Mouse (Mus musculus) forebrain, embryonic 10.5 days (tissue): ENCODE data around the gene Lgals3bp. TPM values are rescaled to one million over a fixed set of nuclear protein-coding genes. Genes with fewer than 3 reads are reported as not detected.

Experiments used
- DNase-seq: peaks from one replicate; pipeline ENCODE4 v3.0.0-alpha.2; 2017; ENCODE audit warnings: low spot score; ENCODE audit errors: extremely low spot score
- H3K27ac ChIP-seq: fragments of 300-500 bp; sonication (generic); 2 replicates; pipeline ENCODE4 v1.5.1; 2016; ENCODE audit warnings: mild to moderate bottlenecking
- H3K27me3 ChIP-seq: fragments of 300-500 bp; sonication (generic); 2 replicates; pipeline ENCODE4 v1.6.1; 2016; ENCODE audit warnings: mild to moderate bottlenecking; ENCODE audit not compliant: poor library complexity, severe bottlenecking
- H3K36me3 ChIP-seq: fragments of 300-500 bp; sonication (generic); replicated peaks from 2 replicates; pipeline ENCODE4 v1.6.1; 2016; ENCODE audit warnings: mild to moderate bottlenecking, moderate library complexity
- H3K4me1 ChIP-seq: fragments of 300-500 bp; sonication (generic); 2 replicates; pipeline ENCODE4 v1.6.1; 2016
- H3K4me3 ChIP-seq: fragments of 300-500 bp; sonication (generic); 2 replicates; pipeline ENCODE4 v1.5.1; 2016; ENCODE audit warnings: mild to moderate bottlenecking, moderate library complexity
- H3K9me3 ChIP-seq: fragments of 300-500 bp; sonication (generic); 2 replicates; pipeline ENCODE4 v1.6.1; 2016; ENCODE audit warnings: mild to moderate bottlenecking, moderate library complexity
- WGBS: fragments of 180-500 bp; shearing (Covaris S2); methylation state at CpG from one replicate; pipeline ENCODE4 v1.1.7; 2016; 5-methylcytosine and 5-hydroxymethylcytosine counted together
- polyA plus RNA-seq: library from polyadenylated mRNA; unstranded; fragments of >200 nt; fragmentation: Nextera tagmentation; extraction: Ambion mirVana; gene quantifications from 2 replicates; pipeline ENCODE4 v1.2.1, GENCODE M21; 2016

The Lgals3bp gene
- polyA plus RNA-seq, 1 experiment from 2014 or later = 1.0 TPM

- Histone ChIP-seq H3K4me3 (no peak overlapping the region), H3K27ac (peak overlapping the region; percentile 12)
- WGBS = 82% methylated on average over 16 of the region's 16 CpGs
These were observed 29.4 kb upstream of the Lgals3bp start for GRCm38 (mm10) chr11:118431100-118431948.

GRCm38 (mm10) chr11:118430291-118430885 lies 28.5 kb upstream of the Lgals3bp start:
- Histone ChIP-seq H3K36me3 (no peaks in the 10 kb centered on the region), H3K9me3 (no peaks in the 10 kb centered on the region), H3K4me1 (peaks cover 64% of the 10 kb centered on the region), H3K27ac (peak overlapping the region; percentile 31; the same call in 1 of the 2 replicates), H3K27me3 (peaks cover 39% of the 10 kb centered on the region), H3K4me3 (no peak overlapping the region)
- WGBS = 64% methylated on average over 4 of the region's 4 CpGs
- no peak for DNase-seq

More at GRCm38 (mm10) chr11:118431100-118431948, 29.4 kb upstream of the Lgals3bp start:
- Histone ChIP-seq H3K4me1 (peaks cover 69% of the 10 kb centered on the region), H3K27me3 (peaks cover 37% of the 10 kb centered on the region), H3K36me3 (no peaks in the 10 kb centered on the region), H3K9me3 (no peaks in the 10 kb centered on the region)
- no peak for DNase-seq

- Histone ChIP-seq H3K36me3 (no peaks in the 10 kb centered on the region), H3K4me1 (peaks cover 62% of the 10 kb centered on the region), H3K27ac (peak overlapping the region; percentile 69), H3K4me3 (peak overlapping the region; percentile 38), H3K9me3 (no peaks in the 10 kb centered on the region), H3K27me3 (peaks cover 45% of the 10 kb centered on the region)
- no peak for DNase-seq
- 65% methylated on average over 8 of the region's 8 CpGs for WGBS
These were observed 27.2 kb upstream of the Lgals3bp start for GRCm38 (mm10) chr11:118428944-118429709.

- Histone ChIP-seq H3K36me3 (no peaks in the 10 kb centered on the region), H3K4me1 (peaks cover 62% of the 10 kb centered on the region), H3K4me3 (peak overlapping the region; percentile 38), H3K27me3 (peaks cover 52% of the 10 kb centered on the region), H3K27ac (peak overlapping the region; percentile 69), H3K9me3 (no peaks in the 10 kb centered on the region)
- WGBS = 9% methylated on average over 11 of the region's 11 CpGs
- DNase-seq = no peak
These were observed 26.6 kb upstream of the Lgals3bp start for GRCm38 (mm10) chr11:118428460-118428868.

GRCm38 (mm10) chr11:118427986-118428385 lies 26.1 kb upstream of the Lgals3bp start, which contains the start of gene C1qtnf1:
C1qtnf1 (plus strand) TSS chr11:118428203.
- DNase-seq = peak; percentile 31
- Histone ChIP-seq H3K4me1 (peaks cover 63% of the 10 kb centered on the region), H3K27ac (peak within 1 kb of the TSS; percentile 69), H3K27me3 (peaks cover 52% of the 10 kb centered on the region), H3K9me3 (no peaks in the 10 kb centered on the region), H3K36me3 (no peaks in the 10 kb centered on the region), H3K4me3 (peak within 1 kb of the TSS; percentile 38)
- WGBS = 3% methylated on average over 8 of the region's 8 CpGs

- WGBS = 49% methylated on average over 3 of the region's 3 CpGs
- H3K27ac ChIP-seq = 0 out of 2 replicates have a peak overlapping the region, but pooled peaks have one; percentile 69
- no peaks in the 10 kb centered on the region for H3K9me3 ChIP-seq
- H3K4me3 ChIP-seq = no peak overlapping the region
- peaks cover 59% of the 10 kb centered on the region for H3K27me3 ChIP-seq
- no peak for DNase-seq
- no peaks in the 10 kb centered on the region for H3K36me3 ChIP-seq
- peaks cover 64% of the 10 kb centered on the region for H3K4me1 ChIP-seq
These were observed 25.4 kb upstream of the Lgals3bp start for GRCm38 (mm10) chr11:118427266-118427779.

- H3K27me3 ChIP-seq = peaks cover 60% of the 10 kb centered on the region
- no peak for DNase-seq
- no peaks in the 10 kb centered on the region for H3K9me3 ChIP-seq
- 0 out of 2 replicates have a peak overlapping the region, but pooled peaks have one; percentile 8 for H3K27ac ChIP-seq
- no peaks in the 10 kb centered on the region for H3K36me3 ChIP-seq
- H3K4me1 ChIP-seq = peaks cover 64% of the 10 kb centered on the region
- H3K4me3 ChIP-seq = no peak overlapping the region
- 75% methylated on average over 5 of the region's 5 CpGs for WGBS
These were observed 24.9 kb upstream of the Lgals3bp start for GRCm38 (mm10) chr11:118426765-118427164.

GRCm38 (mm10) chr11:118424621-118425335 lies 22.9 kb upstream of the Lgals3bp start:
- H3K27me3 ChIP-seq = peaks cover 55% of the 10 kb centered on the region
- DNase-seq = no peak
- whole genome bisulfite sequencing = 71% methylated on average over 13 of the region's 13 CpGs
- H3K36me3 ChIP-seq = no peaks in the 10 kb centered on the region
- H3K27ac ChIP-seq = no peak overlapping the region
- H3K4me1 ChIP-seq = peaks cover 56% of the 10 kb centered on the region
- no peak overlapping the region for H3K4me3 ChIP-seq
- no peaks in the 10 kb centered on the region for H3K9me3 ChIP-seq

- WGBS = 6% methylated on average over 18 of the region's 18 CpGs
- peak overlapping the region; percentile 23 for H3K4me3 ChIP-seq
- peaks cover 44% of the 10 kb centered on the region for H3K27me3 ChIP-seq
- peaks cover 54% of the 10 kb centered on the region for H3K4me1 ChIP-seq
- H3K9me3 ChIP-seq = no peaks in the 10 kb centered on the region
- H3K27ac ChIP-seq = peak overlapping the region; percentile 69; the same call in 1 of the 2 replicates
- DNase-seq = peak; percentile 81
- no peaks in the 10 kb centered on the region for H3K36me3 ChIP-seq
These were observed 21.5 kb upstream of the Lgals3bp start for GRCm38 (mm10) chr11:118423266-118423971.

GRCm38 (mm10) chr11:118420261-118420660 lies 18.4 kb upstream of the Lgals3bp start:
- H3K9me3 ChIP-seq = no peaks in the 10 kb centered on the region
- H3K4me1 ChIP-seq = peaks cover 55% of the 10 kb centered on the region
- no peak for DNase-seq
- 76% methylated on average over 7 of the region's 7 CpGs for WGBS
- peaks cover 21% of the 10 kb centered on the region; the same call in 1 of the 2 replicates for H3K27me3 ChIP-seq
- H3K27ac ChIP-seq = no peak overlapping the region
- peaks cover 17% of the 10 kb centered on the region for H3K36me3 ChIP-seq
- H3K4me3 ChIP-seq = 0 out of 2 replicates have a peak overlapping the region, but pooled peaks have one; percentile 86

GRCm38 (mm10) chr11:118418834-118419504 lies 17.1 kb upstream of the Lgals3bp start, which contains the start of gene Cant1:
Cant1 (minus strand) TSS chr11:118419086.
- peaks cover 43% of the 10 kb centered on the region for H3K4me1 ChIP-seq
- H3K4me3 ChIP-seq = peak within 1 kb of the TSS; percentile 86
- H3K36me3 ChIP-seq = peaks cover 30% of the 10 kb centered on the region
- peak within 1 kb of the TSS; percentile 89 for H3K27ac ChIP-seq
- peak; percentile 98 for DNase-seq
- H3K9me3 ChIP-seq = no peaks in the 10 kb centered on the region
- 0% methylated on average over 50 of the region's 50 CpGs for WGBS
- H3K27me3 ChIP-seq = peaks cover 13% of the 10 kb centered on the region; the same call in 1 of the 2 replicates
